Mouse (Mus musculus) neural tube, embryonic 11.5 days (tissue): Measurements from ENCODE around the gene Zfpl1. TPM values are rescaled to one million over a fixed set of nuclear protein-coding genes. Genes with fewer than 3 reads are reported as not detected.
"Not testable (repeated sequence)": the region's sequence is repeated elsewhere in the genome, so short reads cannot be mapped to it uniquely, and the experiment has no call there.

Source experiments
- ATAC-seq: fragments of 200-750 bp; cut with Nextera tagmentation; 2 replicates; pipeline ENCODE4 v1.8.0; 2017; ENCODE audit warnings: moderate number of reproducible peaks, mild to moderate bottlenecking, moderate TSS enrichment, moderate library complexity; ENCODE audit not compliant: insufficient read depth, low FRiP score, low TSS enrichment
- DNase-seq: peaks from one replicate; pipeline ENCODE4 v3.0.0-alpha.2; 2015; ENCODE audit warnings: low spot score
- H3K27ac ChIP-seq: fragments of 300-500 bp; sonication (generic); 2 replicates; pipeline ENCODE4 v1.5.1; 2014; ENCODE audit warnings: low read depth, mild to moderate bottlenecking, low read length
- H3K27me3 ChIP-seq: fragments of 300-500 bp; sonication (generic); 2 replicates; pipeline ENCODE4 v1.6.1; 2014; ENCODE audit warnings: mild to moderate bottlenecking, low read length, mixed read lengths; ENCODE audit not compliant: control insufficient read depth, insufficient read depth
- H3K36me3 ChIP-seq: fragments of 300-500 bp; sonication (generic); 2 replicates; pipeline ENCODE4 v1.6.1; 2014; ENCODE audit warnings: mild to moderate bottlenecking, low read length, moderate library complexity, mixed read lengths; ENCODE audit not compliant: control insufficient read depth, insufficient read depth
- H3K4me1 ChIP-seq: fragments of 300-500 bp; sonication (generic); 2 replicates; pipeline ENCODE4 v1.6.1; 2014; ENCODE audit warnings: low read length, mixed read lengths; ENCODE audit not compliant: control insufficient read depth, insufficient read depth
- H3K4me2 ChIP-seq: fragments of 300-500 bp; sonication (generic); 2 replicates; pipeline ENCODE4 v1.6.1; 2014; ENCODE audit warnings: low read depth, mild to moderate bottlenecking, moderate library complexity
- H3K4me3 ChIP-seq: fragments of 300-500 bp; sonication (generic); 2 replicates; pipeline ENCODE4 v1.5.1; 2014; ENCODE audit warnings: low read depth, low read length
- H3K9ac ChIP-seq: fragments of 300-500 bp; sonication (generic); 2 replicates; pipeline ENCODE4 v1.6.1; 2014; ENCODE audit warnings: mild to moderate bottlenecking, low read length
- H3K9me3 ChIP-seq: fragments of 300-500 bp; sonication (generic); 2 replicates; pipeline ENCODE4 v1.6.1; 2016; ENCODE audit warnings: low read length; ENCODE audit not compliant: control insufficient read depth
- WGBS: fragments of 180-500 bp; shearing (Covaris S2); extraction: QIAGEN DNeasy Blood & Tissue Kit; methylation state at CpG from one replicate; pipeline ENCODE4 v1.1.7; 2014; 5-methylcytosine and 5-hydroxymethylcytosine counted together
- polyA plus RNA-seq: library from polyadenylated mRNA; unstranded; fragments of >200 nt; fragmentation: Nextera tagmentation; extraction: Ambion mirVana; gene quantifications from 2 replicates; pipeline ENCODE4 v1.2.1, GENCODE M21; 2014

Gene Zfpl1
- polyA plus RNA-seq, 1 experiment from 2014 or later: 74.3 TPM

DNA sequence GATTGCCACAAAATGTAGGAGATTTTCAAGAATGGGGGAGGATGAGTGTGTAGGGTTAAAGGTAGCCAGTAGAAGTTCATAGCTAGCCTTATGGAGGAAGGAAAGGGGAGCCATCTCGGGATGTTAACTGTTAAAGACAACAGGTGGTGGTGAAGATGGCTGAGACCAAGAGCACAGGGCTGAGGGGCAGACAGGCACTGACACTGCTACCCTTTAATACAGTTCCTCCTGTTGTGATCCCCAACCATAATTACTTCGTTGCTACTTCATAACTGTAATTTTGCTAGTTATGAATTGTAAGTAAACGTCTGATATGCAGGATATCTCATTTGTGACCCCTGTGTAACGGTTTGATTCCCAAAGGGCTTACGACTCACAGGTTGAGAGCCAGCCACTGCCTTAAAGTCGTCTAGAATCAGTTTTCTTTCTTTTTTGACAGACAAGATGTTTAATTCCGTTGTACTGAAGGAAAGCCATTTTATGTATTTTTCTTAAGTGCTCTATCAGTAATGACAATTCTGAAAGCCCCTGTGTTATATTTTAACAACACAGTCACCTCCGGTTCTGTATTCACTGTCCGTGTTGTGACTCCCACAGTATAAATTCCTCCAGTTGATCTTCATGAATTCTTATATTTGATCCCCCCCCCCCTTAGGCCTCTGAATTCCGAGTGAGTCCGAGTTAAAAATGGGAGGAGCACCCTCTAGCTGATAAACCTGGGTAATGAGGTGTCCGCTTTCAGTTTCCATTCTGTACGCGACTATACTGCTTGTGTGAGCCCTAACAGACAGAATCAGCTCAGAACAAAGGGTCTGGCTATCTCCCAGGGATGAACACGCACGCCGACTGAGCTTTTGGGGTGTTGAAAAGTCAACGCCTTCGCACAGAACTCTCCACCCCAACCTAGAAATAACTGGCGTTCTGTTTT, 39.1 kb downstream of the Zfpl1 start:
- H3K36me3 ChIP-seq: peaks cover 17% of the 10 kb centered on the region
- no peak for DNase-seq
- peak overlapping the region; percentile 92 for H3K4me2 ChIP-seq
- no peaks in the 10 kb centered on the region for H3K27me3 ChIP-seq
- H3K4me1 ChIP-seq: peaks cover 10% of the 10 kb centered on the region
- 22% methylated on average over 20 of the region's 20 CpGs for WGBS
- peak overlapping the region; percentile 98 for H3K27ac ChIP-seq
- H3K9ac ChIP-seq: peak overlapping the region; percentile 93
- H3K9me3 ChIP-seq: no peaks in the 10 kb centered on the region
- H3K4me3 ChIP-seq: peak overlapping the region; percentile 93
- ATAC-seq: 0 out of 2 replicates have a peak, but pooled peaks have one; percentile 7

- not testable (repeated sequence) for H3K27ac ChIP-seq, H3K4me3 ChIP-seq, H3K36me3 ChIP-seq, DNase-seq, H3K9ac ChIP-seq, H3K4me2 ChIP-seq, H3K9me3 ChIP-seq, ATAC-seq, H3K27me3 ChIP-seq
- WGBS: 81% methylated on average over 4 of the region's 4 CpGs
- H3K4me1 ChIP-seq: peaks cover 10% of the 10 kb centered on the region
Measured at GRCm38 (mm10) chr19:6044102-6044501, 40.7 kb downstream of the Zfpl1 start.

GRCm38 (mm10) chr19:6042293-6042692, 42.5 kb downstream of the Zfpl1 start:
- Histone ChIP-seq H3K27me3 (no peaks in the 10 kb centered on the region), H3K9me3 (no peaks in the 10 kb centered on the region), H3K27ac (no peak overlapping the region), H3K36me3 (no peaks in the 10 kb centered on the region), H3K4me1 (peaks cover 6% of the 10 kb centered on the region), H3K4me2 (no peak overlapping the region), H3K9ac (no peak overlapping the region), H3K4me3 (no peak overlapping the region)
- no peak for DNase-seq
- no peak for ATAC-seq
- 84% methylated on average over 9 of the region's 9 CpGs for WGBS

GRCm38 (mm10) chr19:6040002-6040401, 44.8 kb downstream of the Zfpl1 start:
- DNase-seq (no peak), ATAC-seq (no peak)
- H3K9ac ChIP-seq: no peak overlapping the region
- no peak overlapping the region for H3K4me3 ChIP-seq
- H3K9me3 ChIP-seq: no peaks in the 10 kb centered on the region
- H3K27ac ChIP-seq: no peak overlapping the region
- no peaks in the 10 kb centered on the region for H3K27me3 ChIP-seq
- no peaks in the 10 kb centered on the region for H3K4me1 ChIP-seq
- H3K4me2 ChIP-seq: no peak overlapping the region
- H3K36me3 ChIP-seq: no peaks in the 10 kb centered on the region

DNA sequence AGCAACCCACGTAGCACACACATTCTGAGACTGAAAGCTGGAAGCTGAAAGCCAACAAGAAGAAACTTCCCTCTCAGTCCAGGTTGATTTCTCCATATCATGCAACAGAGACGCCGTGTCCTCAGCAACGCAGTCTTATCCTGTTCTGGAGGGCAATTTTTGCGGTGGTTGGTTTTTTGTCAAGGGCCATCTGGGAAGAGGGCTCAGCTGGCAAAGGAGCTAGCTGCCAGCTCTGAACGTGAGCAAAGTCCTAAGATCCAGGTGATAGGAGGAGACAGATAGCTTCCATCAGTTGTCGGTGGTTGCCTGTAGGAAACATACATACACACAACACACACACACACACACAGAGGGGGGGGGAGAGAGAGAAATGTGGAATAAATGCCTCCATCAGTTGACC, 46.4 kb downstream of the Zfpl1 start:
- H3K4me1 ChIP-seq: no peaks in the 10 kb centered on the region
- H3K36me3 ChIP-seq: no peaks in the 10 kb centered on the region
- no peak for DNase-seq
- no peak overlapping the region for H3K27ac ChIP-seq
- ATAC-seq: no peak
- WGBS: 89% methylated on average over 7 of the region's 7 CpGs
- H3K27me3 ChIP-seq: no peaks in the 10 kb centered on the region
- H3K4me2 ChIP-seq: no peak overlapping the region
- no peak overlapping the region for H3K4me3 ChIP-seq
- H3K9ac ChIP-seq: no peak overlapping the region
- no peaks in the 10 kb centered on the region for H3K9me3 ChIP-seq

DNA sequence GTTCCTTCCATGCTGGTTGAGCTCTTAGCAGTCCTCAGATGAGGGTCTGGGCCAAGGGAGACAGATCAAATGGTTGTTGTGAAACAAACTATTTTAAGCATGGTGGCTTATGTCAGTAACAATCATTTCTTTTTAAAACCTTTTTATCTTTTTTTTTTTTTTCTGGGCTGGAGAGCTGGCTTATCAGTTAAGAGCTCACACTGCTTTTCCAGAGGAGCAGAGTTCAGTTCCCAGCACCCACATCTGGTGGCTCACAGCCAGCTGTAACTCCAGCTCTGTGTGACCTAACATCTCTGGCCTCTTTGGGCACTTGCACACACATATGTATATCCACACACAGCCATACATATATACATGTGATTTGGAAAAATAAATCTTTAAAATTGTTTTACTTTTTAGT, 47.1 kb downstream of the Zfpl1 start:
- Histone ChIP-seq H3K9me3 (no peaks in the 10 kb centered on the region), H3K9ac (no peak overlapping the region), H3K36me3 (no peaks in the 10 kb centered on the region), H3K27me3 (no peaks in the 10 kb centered on the region), H3K27ac (no peak overlapping the region), H3K4me1 (no peaks in the 10 kb centered on the region), H3K4me3 (no peak overlapping the region), H3K4me2 (no peak overlapping the region)
- ATAC-seq (no peak), DNase-seq (no peak)

GRCm38 (mm10) chr19:6035966-6036585, 48.7 kb downstream of the Zfpl1 start:
- H3K27ac ChIP-seq: no peak overlapping the region
- no peaks in the 10 kb centered on the region for H3K27me3 ChIP-seq
- no peaks in the 10 kb centered on the region for H3K4me1 ChIP-seq
- ATAC-seq: no peak
- H3K4me2 ChIP-seq: no peak overlapping the region
- H3K9ac ChIP-seq: no peak overlapping the region
- DNase-seq: no peak
- H3K9me3 ChIP-seq: no peaks in the 10 kb centered on the region
- H3K4me3 ChIP-seq: no peak overlapping the region
- WGBS: 82% methylated on average over 9 of the region's 9 CpGs
- no peaks in the 10 kb centered on the region for H3K36me3 ChIP-seq
